Mouse (Mus musculus): ENCODE measurements around the gene Vti1a.

The Vti1a gene

DNA sequence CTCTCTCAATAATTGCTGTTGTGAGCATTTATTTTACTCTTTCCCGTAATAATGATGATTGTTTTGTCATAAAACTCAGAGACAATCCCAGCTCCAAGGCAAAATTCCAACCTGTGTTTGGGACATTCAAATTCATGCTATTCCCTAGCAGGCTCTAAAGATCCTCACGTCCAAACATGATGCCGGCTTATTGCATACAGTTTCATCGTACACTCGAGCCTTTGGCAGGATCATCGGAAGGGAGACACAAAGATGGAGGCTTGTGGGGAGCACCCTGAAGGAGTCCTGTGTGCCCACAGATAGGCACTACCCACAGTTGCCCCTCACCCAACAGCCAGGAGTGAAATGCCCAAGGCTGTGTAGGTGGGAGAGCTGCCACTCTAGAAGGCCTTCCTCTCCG lies 208.3 kb downstream of the Vti1a start:
- DNase-seq (ENCODE audit: low read depth, low spot score) = no peak

DNA sequence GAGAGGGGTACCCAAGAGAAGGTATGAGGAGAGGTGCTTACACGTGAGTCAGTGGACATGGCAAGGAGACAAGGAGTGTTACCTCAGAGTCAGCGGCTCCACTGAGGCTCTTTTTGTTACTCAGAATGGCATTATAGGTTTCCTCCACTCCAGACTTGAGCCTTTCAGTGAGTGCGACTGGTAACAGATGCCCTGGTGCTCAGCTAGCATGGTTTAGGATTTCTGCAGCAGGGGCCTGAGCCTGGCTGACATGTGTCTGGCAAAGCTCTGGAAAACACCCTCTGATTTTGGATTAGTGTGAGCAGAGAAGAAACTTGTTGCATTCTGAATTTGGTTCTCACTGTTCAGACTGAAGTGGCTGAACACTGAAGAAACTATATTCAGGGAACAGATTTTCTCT lies 209.0 kb downstream of the Vti1a start:
- no peak for DNase-seq (ENCODE audit: low read depth, low spot score)

DNA sequence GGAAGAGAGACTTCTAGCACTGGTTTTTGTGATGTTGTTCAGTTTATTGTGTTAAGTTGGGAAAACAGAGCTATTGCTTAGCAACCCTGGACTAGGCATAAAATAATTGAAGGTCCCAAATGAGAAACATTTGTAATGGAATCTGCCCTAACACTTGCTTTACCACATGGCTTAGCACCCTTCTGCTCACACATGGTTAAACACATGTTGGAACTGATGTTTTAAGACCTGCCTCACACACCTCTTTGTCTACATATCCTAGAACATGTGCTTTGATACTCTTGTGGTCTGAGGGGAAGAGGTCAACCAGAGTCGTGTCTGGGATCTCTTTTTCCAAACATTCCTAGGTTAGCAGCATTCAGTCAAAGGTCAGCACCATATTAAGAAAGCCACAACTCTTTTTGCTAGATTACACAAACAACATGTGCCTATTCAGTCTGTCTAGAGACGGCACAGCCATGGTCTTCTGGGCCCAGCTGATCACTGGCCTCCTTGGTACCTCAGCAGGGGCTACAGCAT lies 210.7 kb downstream of the Vti1a start:
- DNase-seq (ENCODE audit: low read depth, low spot score) = no peak

DNA sequence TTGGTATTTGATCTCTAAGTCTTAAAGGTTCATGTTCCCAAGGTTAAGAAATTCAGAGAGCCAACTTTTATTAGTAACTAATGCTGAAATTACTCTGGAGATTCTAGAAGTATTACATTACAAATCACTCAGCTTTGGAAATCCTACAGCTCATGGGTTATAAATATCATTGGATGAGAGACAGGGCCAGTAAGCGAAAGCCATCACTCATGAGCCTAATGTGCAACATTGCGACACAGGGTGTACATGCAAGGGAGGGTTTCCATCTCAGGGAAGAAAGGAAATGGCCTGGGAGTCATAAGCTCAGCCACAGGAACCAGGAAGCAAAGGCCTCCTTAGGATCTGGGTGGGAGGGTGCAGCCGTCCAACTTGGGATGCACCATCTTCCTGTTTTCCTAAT lies 213.9 kb downstream of the Vti1a start:
- no peak for DNase-seq (ENCODE audit: low read depth, low spot score)

DNA sequence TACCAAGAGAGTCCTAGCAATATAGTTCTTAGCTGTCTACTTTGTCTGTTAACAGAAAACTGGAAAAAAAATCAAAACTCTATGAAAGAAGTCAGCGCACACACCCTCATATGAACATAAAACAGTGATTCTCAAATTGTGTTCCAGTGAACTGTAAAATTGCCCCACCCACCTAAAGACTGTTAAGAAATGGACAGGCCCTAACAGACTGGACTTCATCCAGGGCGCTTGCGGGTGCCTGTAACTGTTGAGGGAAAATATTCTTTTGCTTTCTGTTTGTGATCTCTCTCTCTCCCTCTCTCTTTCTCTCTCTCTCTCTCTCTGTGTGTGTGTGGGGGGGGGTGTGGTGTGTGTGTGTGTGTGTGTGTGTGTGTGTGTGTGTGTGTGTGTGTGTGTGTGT lies 216.6 kb downstream of the Vti1a start:
- DNase-seq (ENCODE audit: low read depth, low spot score) = no peak

DNA sequence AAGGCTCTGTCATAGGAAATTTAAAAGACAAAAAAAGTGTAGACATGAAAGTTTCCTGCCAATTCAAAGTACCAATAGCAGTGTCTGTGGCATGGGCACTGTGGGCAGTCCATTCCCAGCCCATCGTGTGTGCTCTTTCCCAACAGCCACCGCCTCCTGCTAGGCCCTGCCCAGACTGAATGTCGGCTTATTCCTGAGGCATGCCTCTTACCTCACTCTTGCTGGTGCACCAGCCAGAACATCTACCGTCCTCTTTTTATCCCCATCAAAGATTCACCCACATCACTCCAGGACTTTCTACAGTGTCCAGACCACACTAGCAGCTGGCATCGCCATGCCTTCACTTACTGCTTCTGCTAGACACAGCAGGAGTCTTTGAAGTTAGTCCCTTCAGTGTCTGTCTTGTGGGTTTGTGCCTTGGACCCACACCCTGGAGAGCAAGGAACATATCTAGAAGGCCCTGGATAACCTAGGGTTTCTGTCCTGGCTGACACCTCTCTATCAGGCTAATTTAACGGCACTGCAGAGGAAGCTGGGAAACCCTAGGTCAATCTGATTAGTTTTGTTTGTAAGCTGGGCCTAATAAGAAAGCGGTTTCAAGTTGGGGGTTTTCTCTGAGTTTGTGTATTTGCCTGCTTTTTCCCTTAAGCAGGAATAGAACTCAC lies 220.3 kb downstream of the Vti1a start:
- no peak for DNase-seq (ENCODE audit: low read depth, low spot score)

DNA sequence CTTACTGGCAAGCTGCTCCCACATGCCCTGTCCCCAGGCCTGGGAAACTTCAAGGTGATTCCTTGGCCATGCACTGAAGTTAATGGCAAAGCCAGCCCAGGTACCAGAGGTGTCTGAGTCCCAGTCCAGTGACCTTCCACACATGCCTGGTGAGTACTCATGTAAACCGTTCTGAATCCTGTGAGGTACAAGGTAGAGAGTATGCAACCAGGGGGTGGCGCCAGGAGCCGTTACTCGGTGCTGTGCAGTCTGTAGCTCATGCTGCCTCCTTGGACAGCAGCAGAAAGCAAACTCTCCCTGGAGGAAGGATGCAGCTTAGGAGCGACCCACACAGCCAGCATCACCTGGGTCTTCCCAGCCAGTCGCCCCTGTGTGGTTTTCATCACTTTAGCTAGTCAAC lies 221.6 kb downstream of the Vti1a start:
- peak; percentile 61 for DNase-seq (ENCODE audit: low read depth, low spot score)

DNA sequence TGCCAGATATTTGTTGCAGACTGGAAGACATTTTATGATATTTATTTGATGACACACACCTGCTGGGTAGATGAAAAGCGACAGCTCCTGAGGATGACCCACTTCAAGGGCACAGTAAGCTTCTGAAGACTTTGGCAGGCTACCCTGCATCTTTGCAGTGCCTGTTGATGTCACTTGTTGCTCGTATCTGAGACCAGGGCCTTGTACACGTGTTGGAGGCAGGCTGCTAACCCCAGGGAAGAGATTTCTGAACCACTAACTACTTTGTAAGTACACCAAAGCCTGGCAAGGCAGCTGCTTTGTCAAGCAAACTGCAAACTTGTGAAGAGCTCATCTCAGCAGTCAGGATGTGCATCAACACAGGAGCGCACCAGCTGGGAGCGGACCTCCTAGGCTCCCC lies 225.5 kb downstream of the Vti1a start:
- no peak for DNase-seq (ENCODE audit: low read depth, low spot score)

DNA sequence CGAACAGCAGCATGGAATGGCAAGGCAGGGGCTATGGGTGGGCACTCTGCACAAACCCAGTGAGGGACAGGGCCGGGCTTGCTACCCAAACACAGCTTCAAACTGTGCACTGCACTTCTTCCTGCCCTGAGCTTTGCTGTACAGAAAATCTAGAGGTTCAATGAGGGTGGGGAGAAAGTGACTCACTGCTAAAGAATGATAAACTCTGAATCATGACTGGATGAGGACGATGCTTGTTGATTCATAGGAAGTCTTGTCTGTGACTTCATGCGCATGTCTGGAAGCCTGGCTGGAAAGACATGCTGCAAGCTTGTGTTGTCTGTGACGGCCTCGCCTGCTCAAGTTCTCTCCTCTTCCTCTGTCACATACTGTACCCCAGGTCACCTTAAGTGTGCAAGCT lies 226.4 kb downstream of the Vti1a start:
- DNase-seq (ENCODE audit: low read depth, low spot score) = peak; percentile 30

DNA sequence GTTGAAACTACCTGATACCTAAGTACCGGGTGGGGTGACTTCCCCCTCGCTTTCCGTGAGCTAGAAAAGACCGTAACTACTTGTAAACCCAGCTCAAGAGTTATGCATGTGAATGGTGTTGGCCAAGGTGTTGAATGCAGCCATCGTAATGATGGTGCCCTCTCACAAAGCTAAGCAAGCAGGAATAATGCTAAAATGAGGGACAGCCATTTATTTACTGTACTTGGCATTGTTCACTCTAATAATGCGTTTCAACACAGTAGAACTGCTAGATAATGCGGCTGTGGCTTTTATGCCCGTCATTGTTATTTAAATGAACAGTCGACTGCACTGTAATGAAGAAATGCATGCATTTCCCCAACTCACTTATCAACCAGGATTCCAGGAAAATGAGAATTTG lies 227.1 kb downstream of the Vti1a start:
- peak; percentile 65 for DNase-seq (ENCODE audit: low read depth, low spot score)

DNA sequence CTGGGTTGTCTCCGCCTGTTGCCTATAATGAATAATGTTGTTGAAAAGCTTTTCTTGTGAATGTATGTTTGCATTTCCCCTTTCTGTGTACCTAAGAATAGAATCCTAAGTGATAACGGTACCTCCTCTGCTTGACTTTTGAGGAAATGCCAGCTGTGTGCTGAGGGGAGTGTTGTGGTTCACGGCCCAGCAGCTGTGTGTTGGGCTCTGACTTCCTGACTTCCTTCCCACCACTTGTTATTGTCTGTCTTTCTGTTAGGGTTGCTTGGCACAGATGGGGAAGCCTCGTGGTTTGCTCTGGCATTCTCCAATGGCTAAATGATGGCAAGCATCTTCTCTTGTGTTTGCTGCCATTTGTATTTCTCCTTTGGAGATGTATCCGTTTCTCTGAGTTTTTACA lies 228.4 kb downstream of the Vti1a start:
- DNase-seq (ENCODE audit: low read depth, low spot score) = no peak

DNA sequence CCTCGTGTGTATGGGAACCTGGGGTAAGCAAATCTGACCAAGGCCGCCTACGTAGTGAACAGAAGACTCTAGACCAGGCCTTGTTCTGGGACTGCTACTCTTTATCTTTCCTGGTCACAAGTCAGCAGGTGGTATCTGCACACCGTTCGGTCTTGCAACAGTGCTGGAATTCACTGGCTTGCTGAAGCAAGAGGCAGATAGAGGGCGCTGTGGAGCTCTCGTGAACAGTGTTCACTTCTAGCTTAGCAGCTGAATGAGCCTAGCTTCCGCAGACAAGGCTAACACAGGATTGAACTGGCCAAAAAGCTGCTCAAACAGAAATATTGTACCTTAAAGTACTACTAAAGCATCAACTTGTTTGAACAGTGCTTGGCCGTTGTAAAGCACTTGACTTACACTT lies 229.4 kb downstream of the Vti1a start:
- DNase-seq (ENCODE audit: low read depth, low spot score) = peak; percentile 95

DNA sequence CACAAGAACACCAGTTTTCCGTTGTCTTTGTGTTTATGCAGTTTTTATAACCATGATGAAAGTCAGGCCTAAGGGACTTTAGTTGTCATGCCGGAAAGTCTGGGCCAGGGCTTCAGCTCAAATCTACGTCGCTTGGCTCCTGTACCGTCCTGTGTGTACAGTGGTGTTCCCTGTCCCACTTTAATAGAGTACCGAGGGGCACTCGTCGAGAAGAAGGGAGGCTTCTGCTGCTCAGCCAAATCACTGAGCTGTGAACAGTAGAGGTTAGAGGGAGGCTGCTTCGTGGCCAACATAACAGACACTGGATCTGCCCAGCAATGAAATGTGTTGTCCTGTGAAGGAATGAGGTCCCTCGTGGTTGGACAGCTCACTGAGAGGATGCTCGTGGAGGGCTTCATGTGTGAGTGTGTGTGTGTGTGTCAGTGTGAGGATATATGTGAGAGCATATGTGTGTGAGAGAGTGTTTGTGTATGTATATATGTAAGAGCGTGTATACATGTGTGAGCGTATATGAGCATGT lies 230.0 kb downstream of the Vti1a start:
- no peak for DNase-seq (ENCODE audit: low read depth, low spot score)

DNA sequence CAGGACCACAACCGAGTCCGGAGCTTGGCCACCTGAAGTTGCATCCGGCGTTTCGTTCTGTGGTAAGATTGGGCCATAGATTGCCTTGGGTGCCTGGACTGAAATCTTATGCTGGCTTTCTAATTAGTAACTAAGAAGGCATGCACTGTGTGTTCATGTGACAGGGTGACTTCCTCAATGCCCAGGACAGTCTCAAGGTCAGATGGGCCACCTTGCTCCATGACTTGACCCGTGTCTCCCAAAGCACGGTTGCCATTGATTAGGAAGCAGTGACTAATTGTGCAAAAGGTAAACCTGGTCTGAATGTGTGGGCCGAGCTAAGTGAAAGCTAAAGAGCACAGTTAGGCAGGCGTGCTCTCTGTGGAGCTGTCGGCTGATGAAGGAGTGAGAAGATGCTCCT lies 232.1 kb downstream of the Vti1a start:
- no peak for DNase-seq (ENCODE audit: low read depth, low spot score)

DNA sequence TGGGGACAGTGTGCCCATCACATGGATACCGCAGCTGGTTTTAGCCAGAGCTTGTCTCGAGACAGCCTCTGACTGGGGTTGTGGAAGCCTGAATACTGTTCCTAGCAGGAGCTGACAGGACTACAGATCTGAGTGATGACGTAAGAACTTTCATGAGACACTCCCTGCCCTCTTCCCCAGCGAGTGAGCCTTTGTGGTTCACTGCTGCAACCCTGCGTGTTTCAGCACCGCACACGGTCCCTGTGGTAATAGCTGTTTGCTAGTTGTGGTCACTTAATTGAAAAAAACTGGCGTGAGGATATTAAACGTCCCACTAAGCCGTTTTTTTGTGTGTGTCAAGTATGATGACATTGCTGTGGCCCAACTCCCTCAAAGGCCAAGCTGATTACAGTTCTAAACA lies 232.6 kb downstream of the Vti1a start:
- DNase-seq (ENCODE audit: low read depth, low spot score) = no peak

DNA sequence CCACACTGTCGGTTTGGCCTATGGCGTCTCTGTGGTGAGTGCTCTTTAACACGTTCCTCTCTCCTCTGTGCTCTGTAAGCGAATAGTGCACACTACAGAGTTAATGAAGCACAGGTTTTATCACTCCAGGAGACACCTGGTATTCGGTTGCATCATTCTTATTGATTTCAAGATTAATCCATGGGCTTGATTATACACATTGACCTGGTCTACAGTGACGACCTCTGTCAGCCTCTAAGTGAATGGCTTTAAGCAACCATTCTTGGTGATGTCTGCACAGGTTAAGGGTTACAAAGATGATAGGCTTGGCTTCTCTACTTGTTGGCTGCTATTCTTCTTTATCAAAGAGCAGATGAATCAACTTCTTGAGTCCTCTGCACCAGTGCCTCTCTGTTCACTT lies 234.1 kb downstream of the Vti1a start:
- no peak for DNase-seq (ENCODE audit: low read depth, low spot score)

DNA sequence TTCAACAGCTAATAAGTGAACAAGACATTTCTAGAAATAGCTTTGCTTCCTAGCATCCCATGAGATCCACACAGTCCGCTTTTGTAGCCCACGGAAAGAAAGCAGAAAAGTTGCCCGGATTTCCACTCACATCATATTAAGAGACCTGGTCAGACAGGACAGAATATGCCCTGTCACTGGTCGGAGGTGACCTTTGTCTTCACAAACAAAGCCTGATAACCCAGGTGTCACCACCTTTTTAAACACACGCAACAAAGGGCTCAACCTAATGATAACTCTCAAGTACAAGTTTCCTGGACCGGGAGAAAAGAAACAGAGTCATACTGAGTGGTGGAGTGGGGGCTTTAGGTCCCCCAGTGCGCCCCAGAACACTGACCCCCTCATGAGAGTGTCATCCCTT lies 236.2 kb downstream of the Vti1a start:
- DNase-seq (ENCODE audit: low read depth, low spot score) = no peak

DNA sequence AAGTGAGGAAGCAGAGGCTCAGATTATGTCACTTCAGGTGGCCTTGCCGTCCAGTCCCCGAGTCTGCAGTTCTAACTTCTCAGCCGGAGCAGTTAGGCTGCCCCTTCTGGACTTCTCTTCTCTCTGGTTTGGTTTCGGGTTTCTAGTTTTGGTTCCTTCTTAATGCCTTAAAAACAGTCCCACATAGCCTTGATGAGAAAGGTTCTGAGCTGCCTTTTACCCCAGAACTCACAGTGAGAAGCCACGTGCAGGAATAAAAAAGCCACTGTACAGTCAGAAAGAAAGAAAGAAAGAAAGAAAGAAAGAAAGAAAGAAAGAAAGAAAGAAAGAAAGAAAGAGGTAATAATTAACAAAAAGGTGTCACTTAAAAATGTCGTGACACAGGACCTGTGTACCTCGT lies 236.8 kb downstream of the Vti1a start:
- DNase-seq (ENCODE audit: low read depth, low spot score) = no peak

DNA sequence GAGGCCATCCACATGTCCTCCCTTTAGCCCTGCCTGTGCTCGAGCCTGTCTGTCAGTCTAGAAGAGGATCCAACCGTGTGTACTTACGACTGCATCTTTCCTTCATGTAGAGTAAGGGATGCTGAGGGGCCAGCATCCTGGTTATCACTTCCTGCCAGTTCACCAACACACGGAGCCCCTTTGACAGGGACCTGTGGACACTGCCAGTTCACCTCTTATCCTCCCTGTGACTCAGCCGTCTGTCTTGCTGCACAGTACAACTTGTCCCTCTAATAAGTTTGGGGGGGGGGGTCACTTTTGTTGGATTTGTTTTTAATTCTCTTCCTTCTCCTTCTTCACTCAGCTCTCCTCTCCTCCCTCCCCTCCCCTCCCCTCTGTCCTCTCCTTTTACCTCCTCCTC lies 238.2 kb downstream of the Vti1a start:
- DNase-seq (ENCODE audit: low read depth, low spot score) = no peak

DNA sequence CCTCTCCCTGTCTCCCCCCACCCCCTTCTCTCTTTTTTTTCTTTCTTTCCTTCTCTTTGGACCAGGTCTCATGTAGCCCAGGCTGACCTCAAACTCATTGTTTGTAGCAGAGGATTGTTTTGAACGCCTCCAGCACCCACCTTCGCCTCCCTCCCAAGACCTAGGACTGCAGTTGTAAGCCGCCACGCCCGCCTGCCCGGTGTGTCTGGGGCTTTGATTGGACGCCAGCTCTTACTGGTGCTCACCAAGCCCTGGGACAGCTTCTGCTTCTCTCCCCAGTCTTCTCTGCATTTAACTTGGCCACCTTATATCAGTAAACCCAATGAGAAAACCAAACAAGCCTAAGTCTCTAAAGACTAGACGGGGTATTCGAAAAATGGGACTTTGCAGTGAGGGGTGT lies 238.6 kb downstream of the Vti1a start:
- no peak for DNase-seq (ENCODE audit: low read depth, low spot score)

DNA sequence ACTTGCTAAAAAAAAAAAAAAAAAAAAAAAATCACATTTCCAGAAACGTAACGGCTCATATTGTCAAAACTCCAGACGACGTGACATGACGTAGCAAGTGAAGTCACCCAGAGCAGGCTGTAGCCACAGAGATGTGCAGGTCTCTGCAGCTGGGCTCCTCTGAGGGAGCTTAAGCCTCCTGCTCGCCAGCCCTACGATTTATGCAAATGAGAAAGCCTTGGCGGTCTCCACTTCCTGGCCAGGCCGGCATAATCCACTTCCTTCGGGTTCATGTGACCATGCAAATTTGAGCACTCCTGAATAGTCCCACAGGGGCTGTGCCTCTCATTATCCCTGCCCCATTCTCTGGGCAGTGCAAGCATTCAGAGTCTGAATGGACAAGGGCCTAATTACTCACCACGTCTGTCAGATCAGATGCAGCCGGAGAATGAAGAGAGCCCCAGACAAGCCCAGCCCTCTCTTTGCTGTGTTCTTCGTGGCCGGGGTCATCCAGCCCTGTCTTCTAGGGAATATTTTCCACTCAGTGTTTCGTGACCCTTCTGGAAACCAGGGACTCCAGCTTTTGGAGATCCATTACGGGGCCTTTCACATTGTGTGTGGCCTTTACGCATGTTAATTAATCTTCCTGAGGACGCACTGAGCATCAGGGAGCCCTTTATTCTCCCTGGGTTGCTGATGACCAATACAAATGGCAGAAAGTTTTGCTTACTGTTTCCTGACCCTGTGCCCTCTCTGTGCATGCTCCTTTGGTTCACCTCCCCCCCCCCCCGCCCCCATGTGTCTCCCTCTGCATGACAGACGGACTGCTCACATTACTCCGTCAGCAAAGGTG lies 240.3 kb downstream of the Vti1a start:
- DNase-seq (ENCODE audit: low read depth, low spot score) = peak; percentile 86

DNA sequence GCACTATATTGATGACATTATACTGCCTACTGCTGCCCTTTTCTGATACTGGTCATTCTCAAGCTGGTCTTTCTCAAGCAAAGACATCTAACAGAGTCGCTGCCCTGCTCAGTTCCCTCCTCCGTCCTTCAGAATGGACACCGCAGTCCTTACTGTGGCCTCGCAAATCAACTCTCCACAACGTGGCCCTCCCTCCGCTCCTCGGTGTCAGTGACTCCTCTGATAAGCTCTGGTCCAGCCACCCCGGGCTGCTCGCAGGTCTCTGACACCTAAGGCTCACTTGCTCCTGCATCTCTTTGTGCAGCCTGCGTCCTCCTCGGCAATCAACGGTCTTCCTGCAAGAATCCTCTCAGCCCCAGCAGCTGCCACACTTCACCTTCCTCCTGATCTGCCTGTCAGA lies 243.2 kb downstream of the Vti1a start:
- DNase-seq (ENCODE audit: low read depth, low spot score) = no peak

DNA sequence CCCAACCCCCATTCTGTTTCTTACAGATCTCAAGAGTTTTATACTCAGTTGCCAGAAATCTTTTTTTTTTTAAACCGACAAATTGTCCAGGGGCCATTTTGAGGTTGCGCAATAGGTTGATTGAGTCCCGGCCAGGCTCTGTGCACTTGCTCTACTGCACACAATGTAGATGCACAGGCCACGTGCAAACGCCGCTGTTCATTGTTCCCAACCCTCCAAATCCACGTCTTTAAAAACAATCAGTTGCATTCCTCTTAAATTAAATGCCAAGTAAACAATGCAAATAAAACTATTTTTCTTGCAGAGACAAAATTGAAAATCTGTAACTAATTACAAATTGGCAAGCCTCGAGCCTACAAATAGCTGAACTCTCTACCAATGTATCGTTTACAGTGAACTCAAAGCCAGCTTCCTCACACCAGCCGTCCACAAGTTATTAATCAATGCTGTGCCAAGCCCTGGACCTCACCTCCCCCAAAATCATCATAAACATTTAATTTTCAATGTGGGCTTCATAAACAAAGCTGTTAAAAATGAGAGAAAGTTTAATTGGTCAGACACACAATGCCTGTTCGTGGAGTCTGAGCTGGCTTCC lies 244.1 kb downstream of the Vti1a start:
- DNase-seq (ENCODE audit: low read depth, low spot score) = no peak

All from ES-CJ7 (cell line).